Mouse (Mus musculus) ES-E14 (cell line): ENCODE data around the gene Micu2.

Experiments used
- CHD2 ChIP-seq: IDR thresholded peaks from 2 replicates; pipeline ENCODE4 v1.6.1; 2014; ENCODE audit warnings: mild to moderate bottlenecking, low read depth, low read length, inconsistent platforms
- HCFC1 ChIP-seq: IDR thresholded peaks from 2 replicates; pipeline ENCODE4 v1.6.1; 2012; ENCODE audit warnings: low read length, inconsistent platforms, borderline replicate concordance; ENCODE audit not compliant: insufficient read depth
- ZC3H11A ChIP-seq: IDR thresholded peaks from 2 replicates; pipeline ENCODE4 v1.6.1; 2012; ENCODE audit warnings: low read depth, mild to moderate bottlenecking, inconsistent platforms, low read length, borderline replicate concordance
- ZNF384 ChIP-seq: IDR thresholded peaks from 2 replicates; pipeline ENCODE4 v1.6.1; 2012; ENCODE audit warnings: low read depth, low read length, inconsistent platforms

- TF ChIP-seq CHD2: no peak
- TF ChIP-seq ZC3H11A: no peak
- no peak for TF ChIP-seq ZNF384
- no peak for TF ChIP-seq HCFC1
Measured at GRCm38 (mm10) chr14:57896882-57897281, 102.2 kb downstream of the Micu2 start.
